Mouse (Mus musculus): ENCODE data around the gene Dcpp2.
"Not testable (repeated sequence)": the region's sequence is repeated elsewhere in the genome, so short reads cannot be mapped to it uniquely, and the experiment has no call there.

The Dcpp2 gene

GRCm38 (mm10) chr17:23880576-23880975, at the start of gene Dcpp2, which contains the start of gene Dcpp1:
Gene Dcpp2 (plus strand): TSS chr17:23880880.
Gene Dcpp1 (plus strand): TSS chr17:23880876.
- DNase-seq = not testable (repeated sequence)

GRCm38 (mm10) chr17:23831201-23831600, 49.5 kb upstream of the Dcpp2 start:
- DNase-seq = peak; percentile 28

- no peak for DNase-seq
Measured at GRCm38 (mm10) chr17:23836006-23836575, 44.6 kb upstream of the Dcpp2 start, which contains the start of gene Prss33. Gene Prss33 (minus strand): TSS chr17:23836056.

GRCm38 (mm10) chr17:23841145-23841544, 39.5 kb upstream of the Dcpp2 start:
- DNase-seq = peak; percentile 74

- no peak for DNase-seq
Measured at GRCm38 (mm10) chr17:23843141-23843811, 37.4 kb upstream of the Dcpp2 start.

GRCm38 (mm10) chr17:23843812-23844273, 36.8 kb upstream of the Dcpp2 start, which contains the start of the genes Prss32 and Prss41:
Gene Prss32 (plus strand): TSS chr17:23843855.
Gene Prss41 (minus strand): TSS chr17:23844172.
- peak; percentile 67 for DNase-seq

- no peak for DNase-seq
Measured at GRCm38 (mm10) chr17:23850028-23850427, 30.7 kb upstream of the Dcpp2 start.

GRCm38 (mm10) chr17:23850853-23851749, 29.6 kb upstream of the Dcpp2 start:
- peak; percentile 58 for DNase-seq

GRCm38 (mm10) chr17:23853292-23853691, 27.4 kb upstream of the Dcpp2 start:
- no peak for DNase-seq

GRCm38 (mm10) chr17:23854229-23854765, 26.4 kb upstream of the Dcpp2 start:
- no peak for DNase-seq

GRCm38 (mm10) chr17:23857193-23857592, 23.5 kb upstream of the Dcpp2 start:
- DNase-seq = no peak

- DNase-seq = no peak
Measured at GRCm38 (mm10) chr17:23857913-23858312, 22.8 kb upstream of the Dcpp2 start.

- no peak for DNase-seq
Measured at GRCm38 (mm10) chr17:23862926-23863325, 17.8 kb upstream of the Dcpp2 start.

- DNase-seq = no peak
Measured at GRCm38 (mm10) chr17:23867756-23868155, 12.9 kb upstream of the Dcpp2 start, which contains the start of gene Prss21. Gene Prss21 (plus strand): TSS chr17:23868056.

GRCm38 (mm10) chr17:23868513-23868912, 12.2 kb upstream of the Dcpp2 start:
- DNase-seq = no peak

GRCm38 (mm10) chr17:23873884-23874856, 6.5 kb upstream of the Dcpp2 start:
- DNase-seq = peak; percentile 65

- DNase-seq = no peak
Measured at GRCm38 (mm10) chr17:23876741-23877140, 3.9 kb upstream of the Dcpp2 start.

GRCm38 (mm10) chr17:23877166-23877565, 3.5 kb upstream of the Dcpp2 start:
- DNase-seq = no peak

GRCm38 (mm10) chr17:23917158-23917557, 36.5 kb downstream of the Dcpp2 start, which contains the start of gene Dcpp3:
Gene Dcpp3 (plus strand): TSS chr17:23917458.
- DNase-seq = not testable (repeated sequence)

- peak; percentile 96 for DNase-seq
Measured at GRCm38 (mm10) chr17:23924531-23925007, 43.9 kb downstream of the Dcpp2 start.

- peak; percentile 81 for DNase-seq
Measured at GRCm38 (mm10) chr17:23925090-23925493, 44.4 kb downstream of the Dcpp2 start.

All from cerebellum, adult 9-10 months (tissue).